Mouse (Mus musculus) cerebellum, adult 18-20 months (tissue): ENCODE data around the gene Mad1l1.
"Not testable (repeated sequence)": the region's sequence is repeated elsewhere in the genome, so short reads cannot be mapped to it uniquely, and the experiment has no call there.

Experiments used
- DNase-seq, 2 experiments: peaks; one replicate each; pipeline ENCODE4 v3.0.0; 2021

Mad1l1 gene

DNA sequence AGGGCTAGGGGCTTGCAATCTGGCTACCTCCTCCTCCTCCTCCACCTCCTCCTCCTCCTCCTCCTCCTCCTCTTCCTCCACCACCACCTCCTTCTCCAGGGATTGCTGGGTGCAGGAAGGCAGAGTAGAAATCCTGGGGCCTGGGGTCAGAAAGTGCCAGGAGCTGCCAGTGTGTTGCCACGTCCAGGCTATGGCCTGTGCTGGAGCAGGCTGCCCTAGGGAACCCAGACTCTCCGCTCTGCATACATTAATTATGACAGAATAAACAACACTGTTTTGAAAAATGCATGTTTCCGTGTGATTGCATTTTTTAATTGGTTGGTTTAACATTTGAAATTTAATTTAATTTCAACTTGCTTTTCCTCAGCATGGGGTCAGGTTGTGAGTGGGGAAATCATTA is 285.7 kb downstream of the Mad1l1 start:
- DNase-seq = no peak

DNA sequence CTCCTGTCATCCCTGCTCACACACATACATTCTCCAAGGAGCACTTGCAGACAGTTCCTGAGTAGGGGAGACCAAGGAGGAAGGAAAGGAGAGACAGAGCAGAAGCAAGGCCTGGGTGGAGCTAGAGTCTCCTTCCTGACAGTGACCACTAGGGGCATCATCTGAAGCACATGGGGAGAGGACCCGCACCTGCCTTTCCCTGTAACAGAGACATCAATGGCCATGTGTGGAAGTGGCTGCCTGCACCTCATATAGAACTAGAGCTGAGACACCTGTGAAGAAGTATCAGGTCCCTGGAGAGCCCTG is 286.4 kb downstream of the Mad1l1 start:
- no peak for DNase-seq

DNA sequence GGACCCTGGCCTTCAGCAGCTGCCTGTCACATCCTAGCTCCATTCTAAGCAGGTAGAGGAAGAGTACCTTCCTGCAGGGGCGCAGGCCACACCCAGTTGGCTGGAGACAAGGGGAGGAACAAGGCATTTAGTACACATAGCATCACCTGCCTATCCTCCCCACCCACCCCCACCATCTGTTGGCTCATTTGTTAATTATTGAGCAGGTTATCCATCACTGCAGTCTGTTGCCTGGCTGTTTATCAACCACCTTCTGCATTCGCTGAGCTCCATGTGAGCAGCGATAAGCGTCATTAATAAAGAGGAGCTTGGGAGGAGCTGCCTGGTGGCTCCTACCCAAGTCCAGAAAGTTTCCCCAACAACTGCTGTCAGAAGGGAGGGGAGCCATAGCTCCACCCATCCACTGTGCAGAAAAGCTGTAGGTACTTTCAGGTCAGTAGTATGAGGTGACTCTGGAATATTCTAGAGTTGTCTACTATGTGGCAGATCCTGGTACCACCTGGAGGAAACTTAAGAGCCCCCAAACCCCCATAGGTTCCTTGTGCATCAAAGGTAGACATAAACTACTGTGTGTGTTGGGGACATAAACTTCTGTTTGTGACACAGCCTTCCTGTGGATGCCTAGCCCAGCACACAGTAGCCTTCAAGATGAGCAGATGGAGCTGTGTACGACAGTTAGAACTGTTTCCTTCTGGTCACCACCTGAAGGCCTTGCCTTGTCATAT is 286.9 kb downstream of the Mad1l1 start:
- no peak for DNase-seq

DNA sequence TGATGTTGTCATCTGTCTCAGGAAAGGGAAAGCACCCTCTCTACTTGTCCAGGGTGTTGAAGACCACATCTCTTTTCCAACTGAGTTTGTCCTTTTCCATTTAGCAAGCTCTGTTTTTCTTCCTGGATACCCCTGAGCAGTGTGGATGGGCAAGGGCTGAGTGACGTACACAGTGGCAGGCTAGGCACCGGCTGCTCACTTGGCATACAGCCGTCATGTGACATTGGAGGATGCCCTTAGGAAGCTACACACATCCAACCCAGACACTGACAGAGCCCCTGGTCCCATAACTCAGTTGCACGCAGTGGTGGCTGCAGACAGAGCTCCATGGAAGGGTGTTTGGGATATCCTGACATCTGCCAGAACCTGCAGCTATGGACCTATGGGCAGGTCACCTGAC is 295.0 kb downstream of the Mad1l1 start:
- no peak for DNase-seq

- DNase-seq = no peak
Observed at GRCm38 (mm10) chr5:140025301-140025700, 296.1 kb downstream of the Mad1l1 start.

DNA sequence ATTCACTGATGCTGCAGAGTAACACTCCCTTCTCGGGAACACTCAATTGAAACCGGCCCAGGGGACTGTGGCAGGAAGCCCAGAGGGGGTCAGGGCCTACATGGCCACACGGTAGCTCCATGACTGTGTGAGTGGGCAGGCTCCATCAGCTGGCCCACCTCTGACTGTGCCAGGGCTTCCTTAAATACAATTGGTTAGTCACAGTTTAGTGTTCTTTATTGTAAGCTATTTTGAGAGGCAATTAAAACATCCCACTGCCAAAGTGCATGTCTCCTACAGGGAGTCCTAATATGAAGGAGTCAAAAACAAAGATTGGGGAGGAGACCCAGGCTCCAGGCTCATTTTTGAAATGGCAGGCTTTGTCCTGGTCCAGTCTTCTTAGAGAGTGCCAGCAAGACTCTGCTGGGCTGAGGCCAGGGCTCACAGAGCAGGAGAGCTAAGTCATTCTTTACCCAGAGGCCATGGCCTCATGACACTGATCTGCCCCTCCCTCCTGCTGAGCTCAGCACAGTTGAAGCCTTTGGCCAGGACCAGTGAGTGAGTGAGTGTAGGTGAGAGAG is 297.3 kb downstream of the Mad1l1 start:
- DNase-seq = peak; percentile 17 to 20

GRCm38 (mm10) chr5:140022861-140023260 is 298.5 kb downstream of the Mad1l1 start:
- no peak for DNase-seq

DNA sequence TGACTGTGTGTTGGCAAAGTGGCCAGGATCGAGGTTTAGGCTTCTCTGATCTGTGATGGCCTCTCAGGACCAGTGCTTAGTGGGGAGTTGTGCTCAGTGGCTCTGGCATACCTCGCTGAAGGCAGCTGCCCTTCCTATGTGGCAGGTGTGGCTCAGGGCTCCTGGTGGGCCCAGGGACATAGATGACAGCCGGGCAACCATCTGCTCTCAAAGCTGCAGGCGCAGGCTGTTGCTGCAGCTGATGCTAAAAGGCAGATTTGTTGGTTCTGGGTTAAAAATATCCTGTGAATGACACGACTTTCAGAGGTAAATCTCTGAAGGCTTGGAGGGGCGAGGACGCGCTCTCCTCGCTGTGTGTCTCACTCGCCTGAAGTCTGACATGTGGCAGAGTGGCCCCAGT is 299.6 kb downstream of the Mad1l1 start:
- peak; percentile 64 to 69 for DNase-seq

DNA sequence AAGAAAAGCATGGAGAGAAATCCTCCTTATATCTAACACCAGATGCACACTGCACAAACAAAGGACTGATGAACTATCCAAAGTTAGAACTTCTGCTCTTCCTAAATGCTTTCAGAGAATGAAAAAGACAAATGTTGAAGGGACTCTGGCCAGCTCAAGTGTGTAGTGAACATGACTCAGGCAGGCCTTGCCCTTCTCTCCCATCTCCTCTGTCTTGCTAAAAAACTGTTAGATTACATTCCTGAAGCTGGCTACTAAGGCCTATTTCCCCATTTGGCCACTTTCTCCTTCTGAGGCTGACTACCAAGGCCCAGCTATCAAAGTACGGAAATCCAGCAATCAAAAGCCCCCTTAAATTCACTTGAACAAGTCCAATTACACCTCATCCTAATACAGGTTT is 301.7 kb downstream of the Mad1l1 start:
- no peak for DNase-seq

- DNase-seq = no peak
Observed at GRCm38 (mm10) chr5:140018780-140019179, 302.6 kb downstream of the Mad1l1 start.

- no peak for DNase-seq
Observed at GRCm38 (mm10) chr5:140016896-140017295, 304.5 kb downstream of the Mad1l1 start.

DNA sequence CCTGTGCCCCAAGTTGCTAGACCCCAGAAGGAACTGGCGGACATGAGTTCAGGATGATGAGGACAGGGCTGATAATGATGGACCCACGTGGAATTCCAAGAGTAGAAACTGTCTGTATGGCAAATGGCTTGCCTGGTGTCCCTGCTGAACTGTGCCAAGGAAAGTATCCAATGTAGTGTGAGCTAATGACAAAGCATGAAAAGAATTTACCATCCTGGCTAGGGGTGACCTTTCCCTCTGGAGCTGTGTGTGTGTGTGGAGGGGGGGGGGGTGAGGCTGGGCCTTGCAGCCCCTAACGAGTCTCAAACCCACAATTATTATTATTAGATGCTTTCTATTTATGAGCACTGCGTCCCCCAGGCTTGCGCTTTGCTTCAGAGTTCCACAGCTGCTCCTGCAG is 307.7 kb downstream of the Mad1l1 start:
- DNase-seq = no peak

GRCm38 (mm10) chr5:140012286-140012967 is 308.9 kb downstream of the Mad1l1 start:
- DNase-seq = no peak

DNA sequence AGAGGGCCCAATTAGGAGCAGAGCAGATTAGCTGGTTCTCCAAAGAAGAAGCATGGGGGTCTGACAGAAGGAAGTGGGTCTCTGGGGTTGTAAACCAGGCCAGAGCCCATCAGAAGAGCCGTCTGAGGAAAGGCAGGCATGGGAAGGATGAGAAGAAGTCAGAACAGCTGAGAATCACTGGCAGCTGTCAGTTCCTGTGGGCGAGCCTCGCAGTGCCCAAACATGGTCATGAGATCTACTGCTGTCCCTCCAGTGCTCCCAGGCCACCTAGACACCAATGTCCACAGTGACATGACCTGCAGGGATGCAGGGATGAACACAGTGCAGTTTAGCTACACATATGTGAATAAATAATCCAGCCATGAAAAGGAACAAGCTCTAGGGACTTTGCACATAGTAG is 310.9 kb downstream of the Mad1l1 start:
- DNase-seq = no peak

GRCm38 (mm10) chr5:140009083-140009655 is 312.2 kb downstream of the Mad1l1 start:
- no peak for DNase-seq

GRCm38 (mm10) chr5:140008523-140008806 is 312.9 kb downstream of the Mad1l1 start:
- DNase-seq = no peak

GRCm38 (mm10) chr5:140007656-140008522 is 313.5 kb downstream of the Mad1l1 start:
- DNase-seq = no peak

DNA sequence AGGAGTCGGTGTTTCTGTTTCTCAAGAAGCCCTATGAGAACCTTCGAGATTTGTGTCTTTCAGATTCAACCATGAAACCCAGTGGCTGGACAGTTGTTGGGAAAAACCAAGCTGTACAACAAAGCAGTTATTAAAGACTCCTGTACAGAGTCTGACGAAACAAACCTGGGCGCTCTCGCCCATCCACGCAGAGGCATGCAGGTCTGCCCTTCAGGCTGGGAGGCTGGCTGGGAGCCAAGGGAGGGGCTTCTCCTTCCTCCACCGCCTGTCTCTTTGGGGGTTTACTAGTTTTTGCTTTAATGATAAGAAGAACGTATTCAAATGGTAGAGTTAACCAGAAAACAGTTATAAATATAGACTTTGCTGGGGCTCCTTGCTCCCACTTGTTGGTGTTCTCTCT is 314.5 kb downstream of the Mad1l1 start:
- DNase-seq = no peak

- no peak for DNase-seq
Observed at GRCm38 (mm10) chr5:140002541-140002940, 318.8 kb downstream of the Mad1l1 start.

DNA sequence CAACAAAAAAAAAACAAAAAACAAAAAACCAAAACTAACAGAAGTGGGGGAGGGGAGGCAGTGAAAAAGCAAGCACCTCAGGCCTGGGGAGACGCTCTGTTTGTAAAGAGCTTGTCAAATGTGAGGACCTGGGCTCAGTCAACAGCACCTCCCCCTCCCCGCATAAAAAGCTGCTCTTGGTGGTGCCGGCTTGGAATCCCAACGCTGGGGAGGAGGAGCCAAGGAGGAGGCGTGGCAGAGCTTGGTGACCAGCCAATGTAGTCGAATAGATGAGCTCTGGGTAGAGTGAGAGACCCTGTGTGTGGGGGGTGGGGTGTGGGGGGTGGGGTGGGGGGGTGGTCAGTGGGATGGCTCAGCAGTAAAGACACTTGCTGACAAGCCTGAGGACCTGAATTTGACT is 322.4 kb downstream of the Mad1l1 start:
- no peak for DNase-seq

GRCm38 (mm10) chr5:139998321-139998720 is 323.0 kb downstream of the Mad1l1 start:
- DNase-seq = not testable (repeated sequence)

GRCm38 (mm10) chr5:139991531-139991930 is 329.8 kb downstream of the Mad1l1 start:
- DNase-seq = no peak

DNA sequence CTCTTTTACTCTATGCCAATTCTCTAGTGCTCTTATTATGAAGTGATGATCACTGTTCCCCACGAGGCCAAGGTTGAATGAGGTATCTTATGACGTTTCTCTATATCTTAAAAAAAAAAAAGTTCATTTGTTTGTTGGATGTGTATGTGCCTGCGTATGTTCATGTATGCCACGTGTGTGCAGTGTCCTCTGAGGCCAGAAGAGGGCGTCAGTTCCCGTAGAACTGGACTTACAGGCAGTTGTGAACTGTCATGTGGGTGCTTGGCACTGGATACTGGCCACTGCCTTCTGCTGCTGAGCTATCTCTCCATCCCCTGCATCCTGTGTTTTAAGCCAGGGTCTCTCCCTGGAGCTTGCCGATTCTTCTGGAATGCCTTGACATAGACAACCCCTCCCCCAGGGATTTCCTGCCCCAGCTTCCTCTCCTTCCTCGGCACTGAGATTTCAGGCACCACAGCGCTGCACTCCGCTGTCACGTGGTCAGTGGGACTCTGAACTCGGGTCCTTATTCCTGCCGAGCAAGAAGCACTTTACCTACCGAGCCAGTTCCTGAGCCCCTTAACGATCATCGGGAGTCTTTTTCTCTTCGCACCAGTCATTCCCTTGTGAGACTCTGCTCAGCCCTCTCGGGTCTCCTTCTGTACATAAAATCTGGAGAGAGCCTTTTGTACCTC is 336.1 kb downstream of the Mad1l1 start:
- no peak for DNase-seq
